Mouse (Mus musculus): ENCODE results near the gene Maml3. TPM values are rescaled to one million over a fixed set of nuclear protein-coding genes. Genes with fewer than 3 reads are reported as not detected.

The Maml3 gene
- total RNA-seq, 2 experiments from 2014 or later: 19.6 to 20.9 TPM

DNA sequence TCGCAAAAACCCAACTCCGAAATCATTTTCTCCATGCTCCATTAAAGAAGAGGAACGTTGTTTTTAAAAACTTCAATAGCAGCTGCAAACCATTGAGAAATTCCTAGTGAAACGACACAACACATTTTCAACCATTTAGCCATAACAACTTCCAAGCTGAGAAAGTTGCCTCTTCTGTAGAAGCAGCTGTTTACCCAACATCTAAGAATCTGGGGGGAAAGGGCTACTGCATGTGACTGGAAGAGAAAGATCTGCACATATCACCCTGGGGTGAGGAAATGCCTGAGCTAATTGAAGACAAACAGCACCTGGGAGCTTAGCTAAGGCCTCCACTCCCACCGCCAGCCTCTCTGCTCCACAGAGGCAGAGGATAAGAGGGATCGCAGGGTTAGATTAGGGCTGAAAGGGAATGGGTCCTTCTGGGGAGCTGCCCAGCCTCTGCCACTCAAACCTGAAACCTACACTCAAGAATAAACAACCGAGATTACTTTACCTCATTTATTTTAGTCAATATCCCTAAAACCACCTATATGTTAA is 13.5 kb downstream of the Maml3 start:
- DNase-seq (ENCODE audit: low spot score in 2 of 2): no peak

DNA sequence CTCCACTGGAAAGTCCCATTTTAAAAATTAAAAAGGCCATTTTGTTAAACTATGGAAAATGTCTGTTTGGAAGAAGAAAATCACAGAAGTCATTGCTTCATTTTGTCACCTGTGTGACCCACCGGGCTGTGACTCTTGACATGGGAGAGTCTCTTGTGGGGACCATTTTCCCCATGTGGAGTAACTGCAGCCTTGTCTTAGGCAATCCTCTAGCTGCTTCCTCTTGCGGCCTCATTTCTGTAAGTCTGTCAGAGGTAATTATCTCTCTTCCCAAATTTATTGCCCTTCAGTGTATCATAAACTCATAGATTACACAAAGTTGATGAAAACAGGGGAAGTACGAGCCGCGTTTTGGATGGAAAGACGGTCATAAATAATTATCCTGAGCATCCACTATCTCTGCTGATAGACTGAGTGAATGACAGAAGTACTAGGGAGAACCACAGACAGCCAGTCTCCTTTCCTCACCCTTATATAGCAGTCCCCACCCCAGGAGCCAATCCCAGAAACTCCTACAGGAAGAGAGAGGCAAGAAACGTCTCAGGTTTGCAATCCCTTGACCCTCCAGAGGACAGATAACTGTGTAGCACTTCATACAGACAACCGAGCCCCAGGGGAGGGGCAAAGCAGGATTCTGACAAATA is 14.5 kb downstream of the Maml3 start:
- DNase-seq (ENCODE audit: low spot score in 2 of 2): no peak

GRCm38 (mm10) chr3:52088458-52089341 is 16.2 kb downstream of the Maml3 start:
- peak; percentile 79 to 95 for DNase-seq (ENCODE audit: low spot score in 2 of 2)

- DNase-seq (ENCODE audit: low spot score in 2 of 2): no peak
Measured at GRCm38 (mm10) chr3:52087636-52088280, 17.1 kb downstream of the Maml3 start.

- no peak for DNase-seq (ENCODE audit: low spot score in 2 of 2)
Measured at GRCm38 (mm10) chr3:52078763-52079162, 26.1 kb downstream of the Maml3 start.

DNA sequence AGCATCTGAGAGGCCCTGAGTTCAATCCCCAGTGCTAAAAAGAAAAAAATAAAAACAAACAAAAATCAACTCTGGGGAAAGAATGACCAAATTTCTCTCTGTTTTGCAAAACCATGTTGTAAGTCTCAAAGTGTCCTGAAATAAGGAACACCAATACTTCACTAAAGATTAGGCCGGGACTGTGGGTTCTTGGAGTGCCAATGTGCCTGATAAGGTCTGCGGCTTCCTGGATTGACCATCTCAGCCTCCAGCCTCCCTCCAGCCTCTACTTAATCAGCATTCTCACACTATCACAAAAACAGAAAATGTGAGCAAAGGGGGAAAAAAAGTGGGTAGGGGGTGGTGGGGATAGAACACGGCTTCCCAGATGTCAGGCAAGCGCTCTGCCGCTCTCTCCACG is 30.9 kb downstream of the Maml3 start:
- DNase-seq (ENCODE audit: low spot score in 2 of 2): no peak

DNA sequence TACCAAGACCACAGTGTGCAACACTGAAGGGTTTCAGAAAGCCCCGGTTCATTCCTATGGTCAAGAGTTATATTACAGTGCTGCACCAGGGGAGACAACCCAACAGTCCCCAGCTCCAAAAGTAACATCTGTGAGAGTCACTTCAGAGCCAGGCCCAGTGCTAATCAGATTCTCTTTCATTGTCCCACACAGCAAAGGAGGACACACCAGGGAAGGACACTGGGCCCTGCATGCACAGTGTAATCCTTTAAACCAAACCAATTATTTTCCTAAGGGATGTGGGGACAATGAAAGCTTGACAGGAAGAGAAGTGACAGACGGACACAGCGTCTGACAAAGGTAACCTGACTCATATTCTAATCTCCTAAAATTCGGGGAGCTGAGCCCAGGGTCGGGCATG is 32.9 kb downstream of the Maml3 start:
- no peak for DNase-seq (ENCODE audit: low spot score in 2 of 2)

GRCm38 (mm10) chr3:52070163-52070478 is 34.8 kb downstream of the Maml3 start:
- no peak for DNase-seq (ENCODE audit: low spot score in 2 of 2)

GRCm38 (mm10) chr3:52069304-52070162 is 35.3 kb downstream of the Maml3 start:
- DNase-seq (ENCODE audit: low spot score in 2 of 2): peak in 1 of 2 experiments; percentile 47

DNA sequence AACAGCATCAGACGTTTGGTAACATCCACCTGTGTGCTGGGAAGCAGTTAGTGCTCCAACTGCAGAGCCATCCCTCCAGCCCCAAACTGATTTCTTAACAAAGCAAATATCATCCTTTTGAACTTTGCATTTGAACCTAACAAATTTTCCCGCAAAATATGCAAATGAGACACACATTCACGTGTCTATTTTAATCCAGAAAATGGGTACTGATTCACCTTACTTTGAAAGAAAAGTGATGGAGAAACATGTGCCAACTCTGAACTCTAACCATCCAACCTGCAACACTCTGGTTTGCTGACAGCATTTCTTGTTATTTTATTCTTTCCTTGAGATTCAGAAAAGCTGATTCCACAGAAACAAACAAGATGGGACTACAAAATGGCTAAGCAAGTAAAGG is 36.0 kb downstream of the Maml3 start:
- DNase-seq (ENCODE audit: low spot score in 2 of 2): no peak

GRCm38 (mm10) chr3:52067181-52067580 is 37.7 kb downstream of the Maml3 start:
- DNase-seq (ENCODE audit: low spot score in 2 of 2): no peak

DNA sequence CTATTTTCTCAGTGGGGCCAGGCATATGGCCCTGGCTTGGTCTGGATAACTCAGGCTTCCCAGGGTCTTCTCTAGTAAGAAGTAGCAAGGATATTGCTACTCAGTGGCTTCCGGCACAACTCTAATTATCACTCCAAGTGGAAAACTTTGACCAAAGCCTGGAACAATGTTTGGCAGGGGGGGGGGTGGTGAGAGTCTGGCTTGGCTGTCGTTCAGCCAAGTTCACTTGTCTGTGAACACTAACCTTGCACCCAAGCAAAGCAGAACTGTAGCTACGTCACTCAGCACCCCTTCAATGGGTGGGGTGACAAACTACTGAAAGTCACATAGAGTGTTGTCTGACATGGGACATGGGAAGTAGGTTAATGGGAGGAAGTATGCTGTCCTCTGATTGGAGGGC is 38.7 kb downstream of the Maml3 start:
- DNase-seq (ENCODE audit: low spot score in 2 of 2): no peak

- DNase-seq (ENCODE audit: low spot score in 2 of 2): no peak
Measured at GRCm38 (mm10) chr3:52063261-52063655, 41.6 kb downstream of the Maml3 start.

GRCm38 (mm10) chr3:52062389-52063260 is 42.3 kb downstream of the Maml3 start:
- DNase-seq (ENCODE audit: low spot score in 2 of 2): no peak

- DNase-seq (ENCODE audit: low spot score in 2 of 2): no peak
Measured at GRCm38 (mm10) chr3:52061472-52062388, 43.1 kb downstream of the Maml3 start.

DNA sequence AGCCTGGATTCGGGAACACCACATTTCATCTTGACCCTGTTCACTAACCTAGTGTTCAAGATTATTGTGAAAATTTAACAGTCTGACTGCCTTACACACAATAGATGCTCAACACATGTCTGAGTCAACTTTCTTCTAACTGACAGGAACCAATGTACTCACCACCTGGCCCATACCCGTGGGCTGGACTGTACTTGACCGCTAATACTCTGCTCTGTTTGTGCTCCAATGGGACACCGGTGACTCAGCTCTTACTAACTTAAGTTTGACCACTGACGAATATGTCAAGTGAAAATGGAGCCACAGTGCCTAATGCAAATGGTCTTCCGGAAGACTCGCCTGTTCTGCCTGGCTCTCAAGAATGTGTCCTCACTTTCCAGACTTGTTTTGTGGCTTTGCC is 44.0 kb downstream of the Maml3 start:
- DNase-seq (ENCODE audit: low spot score in 2 of 2): no peak

DNA sequence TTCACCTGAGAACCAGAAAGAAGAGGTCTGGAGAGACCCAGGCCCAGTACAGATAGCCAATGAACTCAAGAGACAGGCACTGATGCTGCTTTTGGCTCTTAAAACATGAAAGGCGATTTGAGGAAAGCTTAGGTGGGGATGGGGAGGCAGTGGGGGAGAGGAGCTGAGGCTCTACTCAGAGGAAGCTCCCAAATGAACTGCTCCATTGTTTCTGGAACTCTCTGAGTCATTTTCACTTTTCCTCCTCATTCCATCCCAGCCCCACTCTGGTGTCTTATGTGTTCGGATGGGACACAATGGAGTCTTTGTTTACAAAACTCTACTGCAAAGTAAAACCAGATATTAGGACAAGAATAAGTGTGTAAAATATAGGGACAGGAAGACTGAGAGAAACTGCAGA is 53.1 kb downstream of the Maml3 start:
- no peak for DNase-seq (ENCODE audit: low spot score in 2 of 2)

DNA sequence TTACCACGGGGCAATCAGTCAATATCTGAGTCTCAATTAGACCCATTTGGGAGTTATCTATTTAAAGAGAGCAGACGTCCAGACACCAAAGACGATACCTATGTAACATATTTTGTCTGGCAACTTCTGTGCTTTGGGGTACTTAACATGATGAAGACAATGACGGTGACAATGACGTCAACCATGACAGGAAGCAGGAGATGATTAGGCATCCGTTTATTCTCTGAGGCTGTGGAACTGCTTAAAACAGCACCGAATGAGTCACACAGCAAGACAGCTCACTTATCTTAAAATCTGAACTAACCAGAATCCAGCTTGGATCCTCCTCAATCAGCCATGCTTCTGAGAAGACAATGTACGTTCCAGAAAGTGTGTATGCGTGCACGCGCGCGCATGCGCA is 56.8 kb downstream of the Maml3 start:
- DNase-seq (ENCODE audit: low spot score in 2 of 2): no peak

DNA sequence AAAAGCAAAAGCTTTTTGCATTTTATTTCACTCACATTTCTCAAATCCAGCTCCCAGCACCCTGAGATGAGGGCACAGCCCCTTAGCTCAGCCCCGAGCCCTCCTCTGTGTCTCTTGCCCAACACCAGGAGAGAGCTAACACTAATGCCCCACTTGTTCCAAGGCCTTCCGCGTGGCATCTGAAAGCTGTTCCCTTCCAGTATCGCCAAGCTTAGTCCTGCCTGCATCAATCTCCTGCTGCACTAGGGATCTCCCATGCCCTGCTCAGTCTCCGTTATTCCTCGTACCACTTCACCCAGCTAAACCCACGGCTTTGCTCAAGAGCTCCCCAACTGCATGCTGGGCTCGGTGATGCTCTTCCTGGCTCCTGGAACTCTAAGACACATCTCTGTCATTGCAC is 57.3 kb downstream of the Maml3 start:
- no peak for DNase-seq (ENCODE audit: low spot score in 2 of 2)
